Mouse (Mus musculus) kidney, adult 2 months (tissue): Measurements from ENCODE around the gene Icam2. TPM values are rescaled to one million over a fixed set of nuclear protein-coding genes. Genes with fewer than 3 reads are reported as not detected.

Experiments
- DNase-seq: peaks from one replicate; pipeline ENCODE4 v3.0.0; 2021
- H3K27ac ChIP-seq: fragments of 200-500 bp; 2 replicates; pipeline ENCODE4 v1.5.1; 2012; ENCODE audit warnings: low read depth, low read length, control low read depth, inconsistent platforms; ENCODE audit not compliant: insufficient read depth
- H3K27me3 ChIP-seq: fragments of 200-500 bp; replicated peaks from 2 replicates; pipeline ENCODE4 v1.6.1; 2012; ENCODE audit warnings: mild to moderate bottlenecking, moderate library complexity, low read length, inconsistent platforms; ENCODE audit not compliant: control insufficient read depth, insufficient read depth
- H3K36me3 ChIP-seq: fragments of 200-500 bp; 2 replicates; pipeline ENCODE4 v1.6.1; 2012; ENCODE audit warnings: mild to moderate bottlenecking, moderate library complexity, low read length, inconsistent platforms; ENCODE audit not compliant: control insufficient read depth, insufficient read depth
- H3K4me1 ChIP-seq: fragments of 200-500 bp; 2 replicates; pipeline ENCODE4 v1.6.1; 2011; ENCODE audit warnings: low read length; ENCODE audit not compliant: control insufficient read depth, insufficient read depth
- H3K4me3 ChIP-seq: fragments of 200-500 bp; 2 replicates; pipeline ENCODE4 v1.5.1; 2011; ENCODE audit warnings: mild to moderate bottlenecking, low read depth, low read length, control low read depth; ENCODE audit not compliant: insufficient read depth
- CTCF ChIP-seq: fragments of 200-500 bp; conservative IDR thresholded peaks from 2 replicates; pipeline ENCODE4 v1.5.1; 2011; ENCODE audit warnings: low read depth, mild to moderate bottlenecking, control low read depth, low read length, moderate library complexity, mixed read lengths; ENCODE audit not compliant: insufficient read depth, insufficient read length
- POLR2A ChIP-seq: fragments of 200-500 bp; IDR thresholded peaks from one replicate; pipeline ENCODE4 v1.6.1; 2011; ENCODE audit warnings: low read depth, low read length, control low read depth
- WGBS: fragments of 180-500 bp; shearing (Covaris S2); methylation state at CpG from one replicate; pipeline ENCODE4 v1.1.7; 2018; 5-methylcytosine and 5-hydroxymethylcytosine counted together
- polyA plus RNA-seq: library from polyadenylated mRNA; depleted of rRNA; stranded (reverse); fragments of >200 nt; gene quantifications from 2 replicates; pipeline ENCODE4 v1.2.3, GENCODE M21; 2012

The Icam2 gene
- polyA plus RNA-seq, 1 experiment = 38.1 TPM

DNA sequence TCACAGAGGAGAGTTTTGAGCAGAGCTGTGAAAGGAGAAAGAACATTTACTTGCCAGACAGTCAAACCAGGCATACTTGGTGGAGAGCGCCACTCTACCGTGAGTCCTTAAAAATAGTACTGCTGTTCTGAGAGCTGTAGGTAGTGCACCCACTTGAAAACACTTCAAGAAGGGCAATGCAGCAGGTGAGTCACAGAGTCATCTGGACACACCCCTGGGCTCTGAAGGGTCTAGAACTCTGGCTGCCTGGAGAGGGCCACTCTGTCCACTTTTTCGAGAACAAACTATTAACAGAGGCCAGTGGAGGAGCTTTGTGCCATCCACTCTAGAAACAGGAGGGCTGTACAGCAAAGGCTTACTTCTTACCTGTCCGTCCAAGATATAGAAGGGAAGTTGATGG, 38.6 kb upstream of the Icam2 start:
- 93% methylated on average over 4 of the region's 4 CpGs for WGBS

DNA sequence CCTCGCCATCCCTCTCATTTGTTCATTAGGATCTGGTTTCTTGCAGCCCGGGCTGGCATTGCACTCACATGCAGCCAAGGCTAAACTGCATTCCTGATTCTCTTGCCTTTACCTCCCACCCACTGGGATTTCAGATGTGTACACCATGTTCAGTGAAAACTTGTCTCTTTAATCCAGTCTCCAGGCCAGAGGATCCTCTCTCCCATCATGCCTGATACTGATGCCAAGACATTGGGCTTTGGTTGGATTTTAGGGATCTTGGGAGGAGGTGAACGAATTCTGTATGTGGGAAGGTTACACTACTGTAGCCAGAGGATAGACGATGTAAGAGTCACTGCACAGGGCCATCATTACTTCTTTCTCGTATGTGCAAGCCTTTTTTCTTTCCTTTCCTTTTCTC, 37.3 kb upstream of the Icam2 start:
- no peaks in the 10 kb centered on the region; the same call in 1 of the 2 replicates for H3K36me3 ChIP-seq
- no peaks in the 10 kb centered on the region for H3K27me3 ChIP-seq
- peaks cover 3% of the 10 kb centered on the region; the same call in 1 of the 2 replicates for H3K4me1 ChIP-seq
- H3K27ac ChIP-seq = no peak overlapping the region
- 95% methylated on average over 5 of the region's 5 CpGs for WGBS
- H3K4me3 ChIP-seq = no peak overlapping the region
- DNase-seq = no peak
- TF ChIP-seq CTCF = no peak
- no peak for TF ChIP-seq POLR2A

More for the DNA sequence above, 38.6 kb upstream of the Icam2 start:
- TF ChIP-seq CTCF (no peak), POLR2A (no peak)
- Histone ChIP-seq H3K4me3 (no peak overlapping the region), H3K27me3 (no peaks in the 10 kb centered on the region), H3K4me1 (peaks cover 3% of the 10 kb centered on the region; the same call in 1 of the 2 replicates), H3K36me3 (no peaks in the 10 kb centered on the region; the same call in 1 of the 2 replicates), H3K27ac (no peak overlapping the region)
- DNase-seq = no peak

DNA sequence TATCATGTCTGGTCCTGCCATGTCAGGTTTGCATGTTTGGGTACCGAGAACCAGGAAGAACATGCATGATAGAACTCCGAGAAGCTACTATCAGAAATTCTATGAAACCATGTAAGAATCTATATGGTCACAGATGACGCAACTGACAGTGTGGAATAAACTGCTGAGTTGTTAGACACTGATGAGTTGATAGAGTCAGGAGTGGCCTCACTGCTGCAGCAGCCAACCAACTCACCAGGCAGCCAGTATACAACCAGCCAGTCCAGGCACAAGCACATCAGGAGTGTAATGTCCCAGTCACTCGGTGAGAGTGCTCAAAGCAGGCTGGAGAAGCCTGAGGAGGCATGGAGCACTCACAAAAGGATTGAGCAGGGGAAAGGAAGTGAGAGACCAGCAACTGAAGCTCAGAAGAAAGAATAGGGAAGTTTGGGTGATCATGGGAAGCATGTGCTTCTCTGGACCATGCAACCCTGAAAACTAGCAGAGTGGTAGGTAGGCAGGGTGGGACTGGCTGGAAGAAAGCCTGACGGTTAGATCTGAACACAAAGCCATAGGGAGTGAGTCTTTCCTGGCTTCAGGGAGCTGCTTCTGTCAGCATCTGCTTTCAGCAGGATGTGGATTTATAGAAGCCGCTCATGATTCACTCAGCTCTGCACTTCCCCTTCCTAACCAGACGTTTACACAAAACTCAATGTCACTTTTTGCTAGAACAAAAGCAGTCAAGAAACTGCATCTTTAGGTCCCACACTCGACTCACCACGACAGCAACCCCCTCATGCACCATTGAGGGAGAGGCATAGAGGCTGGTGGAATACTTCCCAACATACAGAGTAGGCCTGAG, 31.6 kb upstream of the Icam2 start:
- Histone ChIP-seq H3K36me3 (peaks cover 2% of the 10 kb centered on the region), H3K4me3 (no peak overlapping the region), H3K4me1 (no peaks in the 10 kb centered on the region), H3K27ac (no peak overlapping the region), H3K27me3 (no peaks in the 10 kb centered on the region)
- DNase-seq = no peak
- TF ChIP-seq CTCF (no peak), POLR2A (no peak)
- WGBS = 75% methylated on average over 9 of the region's 9 CpGs

DNA sequence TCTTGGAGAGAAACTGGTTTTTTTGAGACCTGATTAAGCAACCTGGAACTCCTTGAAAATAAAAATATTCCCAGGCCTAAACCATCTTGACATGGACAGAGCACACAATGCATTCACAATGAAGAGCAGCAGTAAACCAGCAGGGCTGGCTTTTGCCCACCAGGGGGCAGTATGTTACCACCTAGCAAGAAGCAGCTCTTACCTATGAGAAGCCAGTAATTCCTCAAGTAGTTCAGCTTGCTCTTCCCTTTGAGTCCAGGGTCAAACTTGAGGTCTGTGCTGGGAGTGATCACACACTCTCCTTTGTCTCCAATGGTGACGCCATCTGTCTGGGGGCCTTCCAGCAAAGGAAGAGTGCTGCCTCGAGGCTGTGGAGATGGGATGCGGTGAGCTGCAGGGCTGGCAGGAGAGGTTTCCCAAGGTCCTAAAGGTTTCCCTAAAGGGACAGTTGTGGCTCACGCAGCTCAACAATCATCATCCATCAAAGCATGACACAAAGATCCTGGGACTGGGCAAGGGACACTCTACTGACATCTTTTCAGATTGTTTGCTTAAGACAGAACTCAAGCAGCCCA, 30.8 kb upstream of the Icam2 start:
- H3K4me3 ChIP-seq = no peak overlapping the region
- H3K4me1 ChIP-seq = no peaks in the 10 kb centered on the region
- WGBS = 46% methylated on average over 4 of the region's 4 CpGs
- peaks cover 2% of the 10 kb centered on the region for H3K36me3 ChIP-seq
- no peak overlapping the region for H3K27ac ChIP-seq
- H3K27me3 ChIP-seq = no peaks in the 10 kb centered on the region
- TF ChIP-seq CTCF (peak; percentile 97), POLR2A (no peak)
- peak; percentile 88 for DNase-seq

DNA sequence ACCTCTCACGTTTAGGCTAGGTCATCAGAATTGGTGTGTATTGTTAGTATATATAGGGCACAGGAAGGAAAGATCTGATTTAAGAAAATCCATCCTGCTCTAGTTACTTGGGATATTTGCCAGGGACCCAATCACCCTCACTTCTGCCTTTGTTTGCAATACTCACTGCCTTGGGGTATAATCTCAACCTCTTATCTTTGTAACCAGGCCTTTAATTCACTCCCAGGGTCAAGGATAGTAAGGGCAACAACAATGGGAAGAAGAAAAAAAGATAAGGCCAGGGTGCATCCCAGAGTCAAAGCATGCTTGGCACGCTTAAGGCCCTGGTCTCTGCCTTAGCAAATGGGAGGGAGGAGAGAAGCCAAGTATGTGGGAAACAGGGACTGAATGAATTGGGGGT, 30.0 kb upstream of the Icam2 start:
- TF ChIP-seq POLR2A = no peak
- TF ChIP-seq CTCF = no peak
- no peaks in the 10 kb centered on the region for H3K27me3 ChIP-seq
- no peak for DNase-seq
- WGBS = 92% methylated on average over 2 of the region's 2 CpGs
- H3K27ac ChIP-seq = no peak overlapping the region
- H3K4me3 ChIP-seq = no peak overlapping the region
- peaks cover 2% of the 10 kb centered on the region for H3K36me3 ChIP-seq
- H3K4me1 ChIP-seq = no peaks in the 10 kb centered on the region

GRCm38 (mm10) chr11:106416331-106416730, 28.5 kb upstream of the Icam2 start:
- H3K27ac ChIP-seq = no peak overlapping the region

More at GRCm38 (mm10) chr11:106416331-106416730, 28.5 kb upstream of the Icam2 start:
- H3K27me3 ChIP-seq = no peaks in the 10 kb centered on the region
- no peak for DNase-seq
- H3K4me3 ChIP-seq = no peak overlapping the region
- no peaks in the 10 kb centered on the region for H3K4me1 ChIP-seq
- H3K36me3 ChIP-seq = peaks cover 5% of the 10 kb centered on the region
- TF ChIP-seq POLR2A (no peak), CTCF (no peak)
- WGBS = 75% methylated on average over 3 of the region's 3 CpGs
